Mouse (Mus musculus) cerebellum, postnatal 25 days (tissue): ENCODE results near the gene Anp32a.

Experiments
- DNase-seq, 2 experiments: peaks; one replicate each; pipeline ENCODE4 v3.0.0; 2021; ENCODE audit warnings: mixed read lengths in 2 of 2

The Anp32a gene

DNA sequence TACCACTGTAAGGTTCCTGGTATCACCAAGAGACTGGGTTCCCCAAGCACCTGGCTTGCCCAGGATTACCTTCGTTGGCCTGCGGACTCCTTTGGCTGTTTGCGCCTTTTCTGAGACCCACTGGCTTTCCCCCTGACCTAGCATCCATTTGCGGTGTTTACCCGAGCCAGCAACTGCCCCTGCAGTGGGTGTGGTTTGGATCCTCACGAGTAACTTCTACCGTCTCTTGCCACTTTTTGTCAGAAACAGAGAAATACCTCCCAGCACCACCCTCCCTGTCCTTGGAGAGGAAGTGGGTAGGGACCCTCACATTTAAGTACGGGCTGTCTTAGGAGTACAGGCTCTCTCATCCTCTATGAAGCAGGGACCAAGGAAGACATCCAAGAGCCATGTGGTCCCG is 29.1 kb downstream of the Anp32a start:
- no peak for DNase-seq

DNA sequence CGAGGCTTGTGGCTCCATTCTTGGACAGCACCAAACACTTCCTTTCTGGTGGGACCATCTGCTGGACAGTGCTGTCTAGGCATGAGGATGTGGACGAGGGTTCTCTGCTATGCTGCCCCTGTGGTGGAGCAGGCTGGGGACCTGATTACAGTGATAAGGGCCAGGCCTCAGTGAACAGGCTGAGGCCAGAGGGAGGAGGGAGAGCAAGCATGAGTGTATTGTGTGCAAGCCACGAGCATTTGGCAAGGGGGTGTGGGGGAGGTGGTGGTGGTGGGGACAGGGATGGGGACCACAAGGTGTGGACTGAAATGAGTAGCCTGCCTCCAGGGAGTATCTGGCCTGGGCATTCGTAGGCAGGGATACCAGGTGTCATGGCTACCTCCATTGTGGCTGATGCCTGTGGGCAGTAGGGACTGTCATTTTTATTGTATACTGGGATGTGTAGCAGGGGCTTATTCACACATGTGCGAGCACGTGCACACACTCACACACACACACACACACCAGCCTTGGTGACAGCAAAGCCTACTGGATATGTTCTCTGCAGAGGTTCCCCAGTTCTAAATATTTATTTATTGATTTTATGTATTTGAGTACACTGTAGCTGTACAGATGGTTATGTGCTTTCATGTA is 29.7 kb downstream of the Anp32a start:
- peak; percentile 40 to 46 for DNase-seq

DNA sequence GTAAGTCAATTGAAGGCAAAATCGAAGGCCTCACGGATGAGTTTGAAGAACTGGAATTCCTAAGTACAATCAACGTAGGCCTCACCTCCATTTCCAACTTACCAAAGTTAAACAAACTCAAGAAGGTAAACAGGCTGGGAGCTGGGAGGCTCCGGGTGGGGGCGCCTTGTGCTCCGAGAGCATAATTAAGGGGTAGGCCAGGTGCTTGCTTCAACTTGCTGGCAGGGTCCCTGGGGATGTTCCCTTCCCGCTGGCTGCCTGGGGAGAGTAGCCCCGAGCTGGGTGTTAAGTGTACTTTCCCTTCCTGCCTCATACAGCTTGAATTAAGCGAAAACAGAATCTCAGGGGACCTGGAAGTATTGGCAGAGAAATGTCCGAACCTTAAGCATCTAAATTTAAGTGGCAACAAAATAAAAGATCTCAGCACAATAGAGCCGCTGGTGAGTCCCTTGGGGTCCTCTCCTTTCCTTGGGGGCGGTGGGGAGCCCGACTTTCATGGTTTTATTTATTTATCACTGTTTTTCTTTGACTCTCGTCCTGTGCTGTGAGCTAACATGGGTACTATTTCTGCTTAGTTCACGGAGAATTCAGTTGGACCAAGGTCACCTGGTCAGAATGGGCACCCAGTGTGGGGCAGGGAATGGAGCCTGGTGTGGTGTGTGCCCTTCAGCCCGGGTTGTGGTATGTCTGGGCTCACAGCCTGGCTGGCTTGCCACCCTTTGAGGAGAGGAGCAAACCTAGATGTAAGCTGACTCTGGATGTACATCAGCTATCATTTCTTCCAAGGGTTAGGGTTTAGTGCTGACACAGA is 30.9 kb downstream of the Anp32a start:
- peak in 1 of 2 experiments; percentile 27 for DNase-seq

DNA sequence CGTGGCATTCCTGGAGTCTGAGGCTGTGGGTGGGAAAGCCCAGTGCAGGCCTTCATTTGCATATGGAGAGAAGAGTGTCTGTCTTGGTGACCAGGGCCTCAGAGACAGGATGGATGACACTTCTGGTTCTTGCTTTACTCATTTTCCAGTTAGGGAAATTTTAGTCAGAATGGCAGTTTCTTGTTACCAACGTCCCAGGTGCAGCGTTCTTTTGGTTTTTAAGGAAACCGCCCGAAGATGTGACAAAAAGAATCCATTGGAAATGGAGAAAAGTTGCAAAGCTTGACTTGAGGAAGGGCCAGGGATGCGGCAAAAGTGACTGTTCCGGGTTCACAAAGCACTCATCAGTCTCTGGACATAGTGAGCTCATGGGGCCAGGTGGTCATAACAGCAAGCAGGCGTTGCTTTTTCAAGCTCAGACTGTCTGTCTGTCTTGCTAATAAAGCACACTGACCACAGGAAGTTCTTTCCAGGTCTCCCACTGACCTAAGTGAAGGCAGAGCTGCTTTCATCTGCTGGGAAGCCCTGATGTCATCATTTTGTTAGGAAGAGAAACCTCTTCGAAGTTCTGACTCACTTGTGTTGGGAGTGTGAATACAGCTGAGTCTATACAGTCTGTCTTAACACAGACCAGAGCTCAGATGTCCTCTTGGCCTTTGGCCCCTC is 31.6 kb downstream of the Anp32a start:
- DNase-seq = no peak

DNA sequence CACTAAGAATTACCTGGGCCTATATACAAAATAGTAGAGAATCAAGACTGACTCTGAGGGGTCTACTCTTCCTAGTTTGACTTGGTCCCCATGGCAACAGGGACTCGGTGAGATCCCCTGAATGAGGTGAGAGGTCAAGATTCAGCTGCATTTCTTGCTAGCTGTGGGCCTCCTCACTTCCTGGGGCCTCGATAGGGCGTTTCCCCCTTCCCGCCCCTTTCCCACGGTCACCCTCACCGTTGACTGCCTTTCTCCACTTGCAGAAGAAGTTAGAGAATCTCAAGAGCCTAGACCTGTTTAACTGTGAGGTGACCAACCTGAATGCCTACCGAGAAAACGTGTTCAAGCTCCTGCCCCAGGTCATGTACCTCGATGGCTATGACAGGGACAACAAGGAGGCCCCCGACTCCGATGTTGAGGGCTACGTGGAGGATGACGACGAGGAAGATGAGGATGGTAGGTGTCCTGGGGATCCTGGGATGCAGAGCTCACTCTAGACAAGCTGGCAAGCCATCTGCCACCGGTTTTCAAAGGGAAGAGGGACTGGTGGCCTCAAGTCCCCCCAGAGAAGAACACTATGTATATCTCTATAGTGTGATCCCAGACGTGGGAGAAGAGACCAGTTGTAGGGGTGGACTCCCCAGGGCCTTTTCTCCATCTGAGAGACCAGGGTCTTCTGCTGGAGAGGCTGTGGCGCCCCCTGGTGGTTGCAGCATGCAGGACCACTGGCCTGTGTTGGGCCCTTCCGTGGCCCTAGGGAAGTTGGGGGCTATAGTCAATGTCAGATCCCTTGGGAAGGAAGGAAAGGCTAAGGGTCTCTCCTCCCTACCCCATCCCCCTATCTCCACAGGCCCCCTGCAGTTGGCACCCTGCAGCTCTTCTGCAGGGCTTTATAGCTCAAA is 32.4 kb downstream of the Anp32a start:
- peak; percentile 76 to 87 for DNase-seq

DNA sequence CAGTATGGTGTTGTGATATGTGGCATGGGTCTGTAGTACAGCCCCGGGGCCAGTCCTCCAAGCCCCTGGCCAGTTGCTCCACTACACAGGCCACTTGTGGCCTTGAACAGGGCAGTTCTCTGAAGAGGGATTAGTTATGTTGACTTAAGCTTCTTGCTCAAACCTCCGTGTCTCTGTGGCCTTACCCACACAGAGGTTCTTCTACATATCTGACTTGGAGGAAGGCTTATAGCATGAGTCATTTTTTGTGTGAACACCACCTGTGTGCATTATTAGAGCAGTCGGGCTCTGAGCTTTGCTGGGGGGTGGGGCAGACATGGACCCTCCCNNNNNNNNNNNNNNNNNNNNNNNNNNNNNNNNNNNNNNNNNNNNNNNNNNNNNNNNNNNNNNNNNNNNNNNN is 33.2 kb downstream of the Anp32a start:
- no peak for DNase-seq

DNA sequence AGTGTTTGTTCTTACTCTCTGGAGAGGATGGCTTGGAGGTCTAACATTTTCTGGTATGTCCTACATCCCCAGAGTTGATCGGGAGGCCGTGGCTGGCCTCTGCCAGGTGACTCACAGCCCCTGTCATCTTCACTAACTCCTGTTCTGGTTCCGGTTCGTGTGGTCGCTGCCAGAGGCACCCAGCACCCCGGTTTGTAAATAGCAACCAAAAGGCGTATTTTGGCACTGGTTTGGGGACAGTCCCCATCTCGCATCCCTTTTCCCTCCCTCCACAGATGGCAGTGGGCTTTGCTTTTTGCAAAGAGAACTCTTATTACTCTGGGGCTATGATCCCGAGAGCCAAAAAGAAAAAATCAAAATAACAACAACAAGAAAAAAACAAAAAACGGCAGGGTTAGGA is 36.8 kb downstream of the Anp32a start:
- peak in 1 of 2 experiments; percentile 16 for DNase-seq

DNA sequence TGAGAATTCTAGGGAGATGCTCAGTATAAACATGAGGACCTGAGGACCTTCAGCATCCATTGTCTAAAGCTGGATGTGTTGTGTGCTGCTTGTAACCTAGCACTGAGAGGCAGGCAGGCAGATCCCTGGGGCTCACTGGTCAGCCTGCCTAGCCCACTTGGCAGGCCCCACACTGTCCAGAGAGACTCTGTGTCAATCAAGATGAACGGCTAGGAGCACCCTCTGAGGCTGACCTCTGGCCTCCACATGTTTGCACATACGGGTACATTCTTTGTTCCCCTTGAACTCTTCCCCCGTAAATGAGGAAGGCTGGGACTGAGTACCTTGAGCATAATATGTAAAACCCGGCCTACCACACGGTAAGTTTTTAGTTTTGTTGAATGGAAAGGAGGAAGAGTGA is 39.3 kb downstream of the Anp32a start:
- DNase-seq = no peak

DNA sequence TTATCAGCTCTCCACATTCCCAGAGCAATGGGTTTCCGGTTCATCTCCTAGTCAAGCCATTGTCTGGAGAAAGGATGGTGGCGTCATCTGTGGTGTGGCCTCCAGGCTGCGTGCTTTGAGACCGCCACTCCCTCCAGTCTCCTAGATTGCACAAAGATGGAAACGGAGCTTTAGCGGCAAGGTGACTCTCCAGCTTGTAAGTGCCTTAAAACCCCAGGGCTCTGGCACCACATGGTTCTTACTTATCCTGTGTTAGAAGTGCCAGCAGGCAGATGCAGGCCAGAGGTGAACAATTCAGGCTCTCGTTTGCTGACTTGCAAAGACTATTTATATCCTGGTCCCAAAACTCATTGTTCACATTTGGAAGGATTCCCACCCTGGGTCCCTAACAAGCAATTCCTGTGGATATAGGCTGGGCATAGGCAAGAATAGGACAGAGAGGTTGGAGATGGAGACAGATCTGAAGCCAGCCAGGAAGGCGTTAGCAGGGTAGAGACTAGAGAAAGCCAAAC is 40.4 kb downstream of the Anp32a start:
- no peak for DNase-seq

DNA sequence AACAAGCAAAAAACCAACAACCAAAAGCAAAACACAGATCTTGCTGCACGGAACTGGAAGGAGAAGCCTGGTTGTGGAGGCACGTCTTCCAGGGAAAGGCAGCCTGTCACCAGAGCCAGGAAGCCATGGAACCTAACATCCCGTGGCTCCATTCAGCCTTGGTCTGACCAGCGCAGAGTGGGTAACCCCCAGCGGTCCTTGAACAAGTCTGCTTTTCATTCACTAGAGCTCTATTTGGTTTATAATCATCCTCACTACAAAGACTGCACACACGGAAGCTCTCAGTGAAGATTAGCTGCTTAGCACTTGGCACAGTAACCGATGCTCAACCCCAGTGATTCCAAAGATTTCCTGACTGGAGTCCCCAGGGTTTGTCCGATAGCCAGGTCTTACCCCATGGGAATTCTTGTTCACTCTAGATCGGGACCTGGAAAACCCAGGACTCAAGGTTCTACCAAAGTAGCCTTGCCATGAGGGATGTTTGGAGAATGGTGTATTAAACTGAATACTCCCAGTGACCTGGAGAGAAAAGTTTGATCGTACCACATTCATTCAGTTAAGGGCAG is 41.5 kb downstream of the Anp32a start:
- peak in 1 of 2 experiments; percentile 17 for DNase-seq

DNA sequence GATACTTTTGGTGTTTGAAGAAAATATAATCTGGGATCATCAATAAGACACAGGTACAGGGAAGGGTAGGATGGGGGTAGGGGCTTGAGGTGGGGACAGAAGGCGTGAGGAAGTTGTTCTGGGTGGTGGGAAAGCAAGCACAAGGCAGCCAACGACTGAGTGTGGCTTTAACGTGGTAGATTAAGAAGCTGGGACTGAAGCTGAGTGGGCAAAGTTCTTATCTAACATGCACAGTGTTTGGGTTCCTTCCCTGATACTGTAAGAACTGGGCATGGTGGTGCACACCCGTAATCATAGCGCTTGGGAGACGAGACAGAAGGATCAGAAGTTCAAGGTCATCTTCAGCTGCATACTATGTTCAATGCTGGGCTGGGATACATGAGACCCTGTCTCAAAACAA is 44.0 kb downstream of the Anp32a start:
- no peak for DNase-seq

DNA sequence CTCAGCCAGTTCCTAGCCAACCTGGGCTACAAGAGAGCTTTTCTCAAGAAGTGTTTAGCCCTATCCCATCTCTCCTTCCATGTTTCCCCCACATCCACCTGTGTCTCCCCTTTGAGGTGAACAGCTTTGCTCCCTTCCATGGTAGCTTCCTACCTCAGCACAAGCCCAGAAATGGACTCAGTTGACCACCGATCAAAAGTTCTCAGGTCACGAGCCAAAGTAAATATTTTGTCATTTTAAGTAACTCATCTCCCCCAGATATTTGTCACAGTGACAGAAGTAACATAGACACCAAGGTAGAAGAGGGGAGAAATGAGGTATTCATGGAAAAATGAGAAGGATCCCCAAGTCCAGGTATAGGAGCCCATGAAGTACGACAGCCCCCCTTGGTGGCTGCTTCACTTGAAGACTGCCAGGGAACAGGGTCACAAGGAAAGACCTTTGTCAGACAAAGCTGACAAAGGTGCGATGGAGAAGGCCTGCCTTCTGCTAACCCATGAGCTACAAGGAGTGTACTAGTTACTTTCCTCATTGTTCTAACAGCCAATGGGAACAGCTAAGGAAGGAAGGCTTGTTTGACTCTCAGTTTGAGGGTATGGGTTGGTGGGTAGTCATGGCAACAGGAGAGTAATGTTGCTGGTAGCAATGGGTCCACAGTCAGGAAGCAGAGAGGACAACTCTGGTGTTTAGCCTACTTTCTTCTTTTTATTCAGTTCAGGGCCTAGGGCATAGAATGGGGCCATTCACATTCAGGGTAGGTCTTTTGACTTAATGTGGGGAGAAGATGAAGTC is 44.8 kb downstream of the Anp32a start:
- DNase-seq = no peak

DNA sequence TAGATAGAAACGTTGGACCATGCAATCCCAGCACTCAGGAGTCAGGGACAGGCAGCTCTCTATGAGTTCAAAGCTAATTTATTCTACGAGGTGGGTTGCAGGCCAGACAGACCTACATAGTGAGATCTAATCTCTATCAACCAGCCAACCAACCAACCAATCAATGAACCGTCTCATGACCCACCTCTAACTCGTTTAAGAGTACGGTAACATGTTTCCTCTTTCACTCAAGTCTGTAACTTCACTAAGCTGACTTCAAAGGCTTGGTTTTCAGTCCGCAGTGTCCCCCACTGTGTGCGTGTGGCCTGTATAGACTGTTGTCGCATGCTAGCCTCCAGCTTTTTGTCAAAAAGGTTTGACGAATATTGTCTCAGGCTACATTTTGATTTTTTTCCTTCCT is 48.6 kb downstream of the Anp32a start:
- DNase-seq = no peak

DNA sequence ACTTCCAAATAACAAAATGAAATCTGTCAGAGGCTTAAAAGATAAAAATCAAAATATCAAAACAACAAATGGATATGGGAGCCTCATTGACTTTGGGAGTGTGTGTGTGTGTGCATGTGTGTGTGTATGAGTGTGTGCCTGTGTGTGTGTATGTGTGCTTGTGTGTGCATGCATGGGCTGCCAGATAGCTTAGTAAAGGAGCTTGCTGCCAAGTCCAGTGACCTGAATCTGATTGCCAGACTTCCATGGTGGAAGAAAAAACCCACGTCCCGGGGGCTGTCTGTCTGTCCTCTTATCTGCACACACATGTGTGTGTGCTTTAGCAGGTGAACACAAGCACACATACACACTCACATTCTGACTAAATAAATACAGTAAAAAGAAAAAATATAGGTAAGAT is 52.4 kb downstream of the Anp32a start:
- DNase-seq = no peak

DNA sequence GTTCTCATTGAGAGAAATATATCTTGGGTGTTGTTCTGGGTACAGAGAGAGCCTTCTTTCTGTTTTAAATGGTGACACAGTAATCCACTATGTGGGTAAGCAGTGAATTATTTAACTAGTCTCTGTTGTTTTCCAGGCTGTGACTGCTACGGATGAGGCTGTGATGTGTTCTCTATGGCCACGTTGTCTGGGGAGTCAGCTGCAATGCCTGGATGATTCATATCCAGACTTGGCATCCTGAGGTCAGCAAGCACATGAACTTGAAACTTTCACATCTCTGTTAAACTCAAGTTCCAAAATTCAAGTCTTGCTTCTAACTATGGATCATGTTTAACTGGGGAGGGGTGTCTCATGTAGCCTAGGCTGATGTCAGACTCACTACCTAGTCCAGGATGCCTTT is 53.1 kb downstream of the Anp32a start:
- no peak for DNase-seq

DNA sequence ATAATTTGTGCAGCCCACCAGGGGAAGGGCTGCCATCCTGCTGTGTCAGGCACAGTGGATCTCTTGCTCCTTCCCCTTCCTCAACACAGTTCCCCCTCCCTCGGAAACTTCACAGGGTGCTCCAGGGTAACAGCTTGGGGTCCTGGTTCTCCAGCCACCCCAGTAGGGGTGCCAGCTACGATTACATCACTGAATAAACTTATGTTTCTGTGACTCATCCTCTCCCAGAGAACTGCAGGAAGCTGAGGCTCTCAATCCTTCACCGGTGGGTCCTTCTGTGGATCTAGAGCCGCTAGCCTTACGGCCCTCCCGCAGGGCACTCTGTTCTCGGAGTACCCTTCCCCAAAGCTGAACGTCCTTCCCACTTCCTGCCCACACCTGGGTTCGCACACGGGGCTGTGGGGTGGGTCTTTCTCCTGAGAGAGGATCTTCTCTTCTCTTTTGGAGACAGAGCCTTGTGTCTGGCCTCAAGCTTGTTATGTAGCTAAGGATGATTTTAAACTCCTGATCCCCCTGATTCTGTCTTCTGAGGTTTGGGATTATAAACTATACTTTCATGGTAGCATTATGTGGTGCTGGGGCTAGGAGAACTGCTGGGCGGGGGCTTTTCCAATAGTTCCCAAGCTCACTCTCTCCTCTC is 59.6 kb downstream of the Anp32a start:
- no peak for DNase-seq

DNA sequence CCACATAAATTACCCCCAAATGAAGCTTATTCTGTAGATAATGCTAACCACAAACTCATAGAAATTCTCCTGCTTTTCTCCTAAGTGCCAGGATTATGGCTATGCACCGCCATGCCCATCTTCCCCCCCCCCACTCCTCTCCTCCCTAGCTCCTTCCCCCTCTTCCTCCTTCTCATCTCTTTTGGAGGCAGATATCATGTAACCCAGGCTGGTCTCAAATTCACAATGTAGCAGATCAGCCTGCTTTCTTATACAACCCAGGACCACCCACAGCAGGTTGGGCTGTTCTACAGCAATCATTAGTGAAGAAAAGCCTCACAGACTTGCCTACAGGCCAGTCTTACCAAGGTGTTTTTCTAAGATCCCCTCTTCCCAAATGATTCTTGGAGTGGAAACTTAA is 60.5 kb downstream of the Anp32a start:
- no peak for DNase-seq

DNA sequence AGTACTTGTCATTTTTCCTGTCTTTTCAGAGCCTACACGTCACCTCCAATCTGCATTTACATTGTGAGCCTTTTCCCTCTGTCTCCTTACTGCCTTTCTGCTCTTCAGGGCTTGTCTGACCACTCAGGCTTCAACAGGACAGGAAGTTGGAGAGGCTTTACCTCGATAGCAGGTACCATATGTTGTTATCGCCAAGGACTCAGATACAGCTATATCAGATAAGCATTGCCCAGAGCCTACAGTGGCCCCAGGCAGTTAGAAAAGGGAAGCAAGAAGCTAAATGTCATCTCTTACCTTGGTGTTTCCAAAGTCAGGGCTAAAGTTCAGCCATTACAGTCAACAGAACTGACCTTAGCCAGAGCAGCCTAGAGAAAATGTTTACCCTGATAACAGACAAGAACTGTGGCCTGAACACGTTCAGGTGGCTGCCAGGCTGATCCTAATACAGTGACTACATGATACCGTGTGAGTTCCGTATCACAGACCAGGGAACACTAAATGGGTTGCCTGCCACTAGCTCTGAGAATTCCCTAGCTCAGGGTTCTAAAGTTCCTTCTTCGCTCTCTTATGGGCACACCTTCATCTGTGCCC is 65.4 kb downstream of the Anp32a start:
- no peak for DNase-seq

DNA sequence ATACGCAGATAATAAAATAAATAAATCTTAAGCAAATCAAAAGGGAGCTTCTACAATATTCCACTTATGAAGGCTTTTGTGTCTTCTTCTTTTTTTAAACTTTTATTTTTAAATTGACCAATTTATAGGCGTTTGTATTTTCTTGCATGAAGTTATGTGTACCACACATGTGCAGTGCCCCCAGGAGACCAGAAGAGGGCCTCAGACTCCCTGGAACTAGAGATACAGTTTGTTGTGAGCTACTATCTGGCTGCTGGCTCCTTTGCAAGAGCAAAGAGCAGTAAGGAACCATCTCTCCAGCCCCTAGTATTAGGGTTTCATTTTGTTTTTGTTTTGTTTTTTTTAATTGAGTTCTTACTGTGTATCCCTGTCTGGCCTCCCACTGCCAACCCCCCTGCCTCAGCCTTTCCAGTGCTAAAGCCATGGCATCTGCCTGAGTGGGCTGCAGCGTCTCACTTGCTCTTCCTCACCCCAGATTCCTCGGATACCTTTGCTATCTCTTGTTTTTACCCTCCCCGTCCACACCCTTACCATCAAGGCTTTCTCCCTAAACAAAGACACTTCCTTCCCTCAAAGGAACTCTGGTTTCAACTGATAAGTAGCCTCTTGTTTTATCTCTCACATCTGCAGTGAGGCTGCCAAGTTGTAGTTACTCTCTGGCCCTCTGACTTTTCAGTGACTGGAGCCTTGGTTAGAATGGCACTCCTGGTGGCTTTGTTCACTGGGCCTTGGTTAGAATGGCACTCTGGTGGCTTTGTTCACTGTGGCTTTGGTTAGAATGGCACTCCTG is 66.5 kb downstream of the Anp32a start:
- no peak for DNase-seq

DNA sequence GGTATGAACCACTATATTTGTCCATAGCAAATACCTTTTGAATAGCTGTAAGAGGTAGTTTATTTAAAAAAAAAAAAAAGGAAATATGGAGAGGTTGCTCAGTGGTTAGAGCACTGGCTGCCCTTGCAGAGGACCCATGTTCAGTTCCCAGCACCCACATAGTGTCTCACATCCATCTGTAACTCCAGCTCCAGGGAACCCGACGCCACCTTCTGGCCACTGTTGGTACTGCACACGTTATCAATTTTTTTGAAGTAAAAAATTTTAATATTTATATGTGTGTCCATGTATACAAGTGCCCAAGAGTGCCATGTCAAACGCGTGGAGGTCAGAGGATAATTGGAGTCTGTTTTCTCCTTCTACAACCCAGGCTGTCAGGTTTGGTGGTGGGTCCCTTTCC is 77.6 kb downstream of the Anp32a start:
- DNase-seq = no peak
